Mouse (Mus musculus): Measurements from ENCODE around the gene Stam2.

The Stam2 gene

DNA sequence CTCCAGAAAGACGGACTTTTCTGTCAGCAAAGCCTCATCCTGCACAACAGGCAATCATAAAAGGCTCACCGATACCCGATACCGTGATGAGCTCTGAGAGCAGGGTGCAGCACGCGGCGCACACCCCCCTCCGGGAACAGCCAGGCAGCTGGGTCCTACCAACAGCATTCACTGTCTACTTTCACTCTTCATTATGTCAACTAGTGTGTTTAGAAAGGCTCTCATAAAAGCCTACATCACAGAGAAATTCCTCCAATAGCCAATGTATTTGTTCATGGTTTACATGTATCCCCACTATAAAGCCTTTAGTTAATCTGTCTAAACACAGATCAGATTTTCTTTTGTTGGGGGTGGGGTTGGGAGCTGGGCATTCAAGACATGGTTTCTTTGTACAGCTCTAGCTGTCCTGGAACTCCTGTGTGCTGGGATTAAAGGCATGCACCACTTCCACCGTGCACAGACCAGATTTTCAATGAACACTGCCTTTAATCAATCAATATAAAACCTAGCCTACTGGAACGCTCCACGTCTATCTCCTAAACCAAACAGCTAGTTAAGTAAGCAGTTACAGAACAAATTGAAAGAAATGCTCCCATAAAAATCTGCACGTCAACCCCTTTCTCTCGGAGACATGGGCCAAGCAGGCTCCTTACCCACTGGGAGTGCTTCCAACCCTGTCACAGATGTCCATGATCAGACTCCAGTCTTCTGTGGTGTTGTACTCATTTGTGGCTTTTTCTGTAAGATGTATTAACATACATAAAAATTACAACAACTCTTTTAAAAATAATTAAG lies 21.7 kb downstream of the Stam2 start:
- peak in 1 of 2 experiments; percentile 40 for DNase-seq

DNA sequence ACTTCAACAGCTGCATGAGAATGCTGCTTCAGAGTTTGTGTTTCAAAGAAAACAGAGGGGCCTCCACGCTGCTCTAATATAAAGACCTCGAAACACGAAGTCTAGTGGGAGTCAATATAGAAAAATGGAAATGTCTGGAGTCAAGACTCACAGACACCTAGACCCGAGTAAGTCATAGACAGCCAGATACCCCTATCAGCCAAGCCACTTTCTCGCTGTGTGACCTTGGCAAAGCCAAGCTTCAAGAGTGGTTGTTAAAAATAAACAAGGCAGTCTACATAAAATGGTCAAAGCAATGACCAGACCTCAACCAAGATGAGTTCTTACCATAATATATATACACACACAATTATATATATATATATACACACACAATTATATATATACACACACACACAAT lies 25.0 kb downstream of the Stam2 start:
- no peak for DNase-seq

DNA sequence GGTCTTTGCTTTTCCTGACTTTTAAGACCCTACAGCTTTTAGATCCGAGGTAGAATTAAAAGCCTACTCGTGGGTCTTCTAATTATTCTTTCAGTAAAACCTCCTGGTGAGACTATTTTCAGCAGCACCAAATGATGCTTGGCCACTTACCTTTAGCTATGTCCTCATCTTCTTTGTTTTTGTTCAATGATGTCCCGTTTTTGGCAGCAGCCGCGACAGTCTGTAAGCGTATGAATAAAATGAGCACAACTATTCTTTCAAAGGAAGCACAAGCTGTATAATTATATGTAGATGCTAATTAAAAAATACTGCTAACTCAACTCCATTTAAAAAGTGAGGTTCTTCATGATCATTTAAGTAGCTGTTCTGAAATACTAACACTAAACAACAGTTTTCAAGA lies 26.5 kb downstream of the Stam2 start:
- no peak for DNase-seq

DNA sequence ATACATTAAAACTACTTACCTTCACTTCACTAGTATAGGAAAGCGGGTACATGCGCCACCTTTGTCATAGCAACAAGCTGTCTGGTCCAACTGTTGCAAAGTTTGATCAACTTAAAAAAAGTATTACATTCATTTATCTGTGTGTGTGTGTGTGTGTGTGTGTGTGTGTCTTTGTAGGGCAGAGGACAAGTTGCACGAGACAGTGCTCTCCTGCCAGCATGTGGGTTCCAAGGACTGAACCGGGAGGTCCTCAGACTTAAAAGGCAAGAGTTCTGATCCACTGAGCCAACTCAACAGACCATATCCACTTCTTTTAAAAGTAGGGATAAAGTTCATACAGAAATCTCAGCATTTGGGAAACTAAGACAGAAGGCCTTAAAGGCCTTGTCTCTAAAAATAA lies 28.0 kb downstream of the Stam2 start:
- DNase-seq = no peak

DNA sequence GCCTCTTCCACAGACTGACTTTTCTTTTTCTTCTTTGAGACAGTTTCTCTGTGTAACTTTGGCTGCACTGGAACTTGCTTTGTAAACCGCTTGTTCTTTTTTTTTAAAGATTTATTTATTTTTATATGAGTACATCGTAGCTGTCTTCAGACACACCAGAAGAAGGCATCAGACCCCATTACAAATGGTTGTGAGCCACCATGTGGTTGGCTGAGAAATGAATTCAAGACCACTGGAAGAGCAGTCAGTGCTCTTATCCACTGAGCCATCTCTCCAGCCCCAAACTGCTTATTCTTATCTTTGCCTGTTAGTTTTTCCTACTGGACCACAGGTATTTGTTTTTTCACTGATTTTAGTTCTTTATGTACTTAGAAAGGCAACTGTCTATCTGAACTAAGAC lies 31.3 kb downstream of the Stam2 start:
- no peak for DNase-seq

DNA sequence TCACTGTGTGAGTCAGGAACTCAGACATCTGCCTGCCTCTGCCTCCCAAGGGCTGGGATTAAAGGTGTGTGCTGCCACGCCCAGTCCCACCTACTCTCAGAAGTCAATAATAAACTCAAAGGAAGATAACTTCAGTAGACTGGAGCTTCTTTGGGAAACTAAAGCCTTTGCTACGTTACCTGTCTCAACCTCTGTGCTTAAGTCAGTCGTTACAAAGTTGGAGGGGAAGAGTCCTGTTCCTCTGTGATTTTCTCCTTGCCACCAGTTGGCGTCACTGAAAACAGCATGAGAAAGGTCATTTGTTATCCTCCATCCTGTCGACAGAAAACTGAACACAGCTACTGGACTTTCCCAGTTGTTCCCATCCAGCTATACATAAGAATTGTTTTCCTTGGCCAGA lies 32.7 kb downstream of the Stam2 start:
- no peak for DNase-seq

DNA sequence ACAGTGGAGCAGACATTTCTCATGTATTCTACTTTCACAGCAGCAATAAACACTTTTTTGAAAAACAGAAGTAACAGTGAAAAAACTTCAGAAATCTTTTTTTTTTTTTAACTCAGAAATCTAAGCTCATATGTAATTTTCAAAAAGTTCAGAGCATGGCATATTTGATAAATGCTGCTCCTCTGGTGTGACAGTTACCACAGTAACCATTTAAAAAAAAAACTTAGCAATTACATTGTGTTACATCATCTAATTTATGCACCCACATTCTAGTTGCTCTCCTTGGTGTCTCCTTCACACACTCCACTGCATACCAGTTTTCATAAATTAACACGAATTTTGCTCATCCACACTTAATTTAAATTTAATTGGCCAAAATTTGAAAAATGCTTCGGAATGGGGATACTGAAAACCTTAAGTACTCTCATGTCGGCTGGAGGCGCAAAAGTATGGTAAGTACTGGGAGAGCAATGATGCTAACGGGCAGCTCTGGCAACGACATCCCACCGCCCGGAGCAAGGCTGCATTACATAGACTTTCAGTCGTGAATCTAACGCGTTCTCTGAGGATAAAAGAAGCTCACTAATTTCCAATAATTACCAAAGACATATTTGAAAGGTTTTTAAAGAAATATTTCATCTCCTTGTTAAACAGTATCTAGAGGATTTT lies 40.6 kb downstream of the Stam2 start:
- DNase-seq = no peak

DNA sequence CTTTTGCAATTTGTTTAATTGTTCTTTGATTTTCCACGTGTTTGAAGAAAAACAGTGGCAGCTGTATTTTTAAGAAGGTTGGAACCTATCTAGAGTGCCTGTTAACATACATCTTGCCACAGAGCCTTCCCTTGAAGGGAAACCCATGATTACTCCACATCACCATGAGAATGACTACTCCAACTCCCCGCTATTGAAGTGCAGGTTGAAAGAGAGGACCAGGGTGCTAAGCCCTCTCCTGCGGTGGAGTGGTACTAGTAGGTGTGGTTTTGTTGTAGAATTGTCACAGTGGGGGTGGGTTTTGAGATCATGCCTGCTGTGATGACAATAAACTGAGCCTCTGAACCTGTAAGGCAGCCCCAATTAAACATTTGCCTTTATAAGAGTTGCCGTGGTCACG lies 41.7 kb downstream of the Stam2 start:
- no peak for DNase-seq

DNA sequence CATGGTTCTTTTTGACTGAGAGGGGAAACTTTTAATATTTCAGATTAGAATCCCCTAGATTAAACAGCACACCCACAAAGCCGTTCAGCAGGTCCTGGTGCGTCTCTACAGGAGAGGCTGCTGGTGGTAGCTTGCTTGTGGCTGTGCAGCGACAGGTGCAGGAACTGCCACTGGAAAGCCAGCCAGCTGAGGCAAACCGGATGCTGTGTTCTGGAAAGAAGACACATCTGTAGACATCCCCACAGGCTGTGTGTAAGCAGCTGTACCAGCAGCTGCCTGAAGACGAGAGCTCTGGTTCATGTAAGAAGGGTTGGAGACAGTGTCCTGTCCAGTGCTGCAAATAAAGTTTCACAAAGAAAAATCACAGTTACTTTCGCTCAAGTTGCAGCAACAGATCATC lies 47.5 kb downstream of the Stam2 start:
- DNase-seq = no peak

DNA sequence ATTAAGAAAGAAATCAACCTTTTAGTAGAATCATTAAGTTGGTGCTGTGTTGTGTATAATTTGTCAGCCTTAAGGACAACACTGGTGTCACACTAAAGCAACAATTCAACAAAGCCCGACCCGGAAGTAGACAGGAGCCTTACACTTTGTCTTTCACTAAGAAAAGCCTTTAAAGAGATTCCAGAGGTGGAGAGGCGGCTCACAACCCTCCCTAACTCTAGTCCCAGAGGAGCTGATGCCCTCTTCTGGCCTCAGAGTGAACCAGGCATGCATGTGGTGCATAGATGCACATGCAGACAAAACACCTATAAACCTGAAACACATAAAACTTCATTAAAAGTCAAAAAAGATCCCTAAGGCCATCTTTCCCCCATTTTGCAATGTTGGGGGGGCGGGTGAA lies 50.3 kb downstream of the Stam2 start:
- no peak for DNase-seq

DNA sequence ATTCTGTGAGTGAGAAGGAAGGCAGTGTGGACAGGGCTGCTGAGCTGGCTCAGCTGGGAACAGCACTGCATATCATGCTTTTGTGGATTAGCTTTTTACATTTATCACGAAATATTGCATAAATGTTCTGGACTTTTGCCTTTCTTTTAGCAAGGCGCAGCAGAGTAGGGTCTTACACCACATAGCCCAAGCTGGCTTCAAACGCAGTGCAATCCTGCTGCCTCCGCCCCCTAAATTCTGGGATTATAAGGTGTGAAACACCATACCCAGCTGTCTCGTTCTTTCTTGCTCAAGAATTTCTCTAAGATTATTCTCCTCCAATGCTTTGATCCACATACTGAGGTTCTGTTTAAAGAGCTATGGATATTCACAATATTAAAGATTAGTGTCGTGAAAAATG lies 55.5 kb downstream of the Stam2 start:
- no peak for DNase-seq

DNA sequence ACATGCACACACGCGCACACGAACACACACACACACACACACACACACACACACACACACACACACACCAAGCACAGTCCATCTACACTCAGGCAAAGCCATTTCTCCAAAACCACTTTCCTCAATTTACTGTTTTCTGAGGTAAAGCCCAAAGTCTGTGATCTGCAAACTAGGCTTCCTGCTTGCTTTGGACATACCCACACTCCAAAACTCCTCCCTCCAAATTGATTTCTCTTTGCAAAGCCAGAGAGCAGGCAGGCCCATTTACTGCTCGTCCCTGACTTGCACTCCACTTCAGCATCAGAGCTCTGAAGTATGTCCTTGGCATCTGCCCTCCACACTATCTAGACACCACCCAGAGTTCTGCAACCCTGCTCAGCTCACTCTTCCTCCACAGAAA lies 64.5 kb downstream of the Stam2 start:
- DNase-seq = no peak

DNA sequence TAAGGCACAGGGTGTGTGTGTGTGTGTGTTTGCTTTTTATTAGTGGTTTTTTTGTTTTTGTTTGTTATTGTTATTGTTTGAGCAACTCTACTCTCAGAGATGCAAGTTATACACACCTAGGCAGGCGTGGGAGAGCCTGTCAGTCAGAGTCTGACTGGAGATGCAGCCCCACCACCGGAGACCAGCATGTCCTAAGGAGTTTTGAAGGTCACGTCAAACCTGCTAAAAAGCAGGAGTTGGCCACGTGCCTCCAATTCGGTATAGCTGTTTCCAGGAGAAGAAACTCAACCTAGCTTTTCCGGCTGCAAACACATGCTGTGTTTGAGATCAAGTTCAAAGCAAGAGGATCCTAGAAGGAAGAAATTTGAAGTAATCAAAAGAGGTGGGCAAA lies 65.2 kb downstream of the Stam2 start:
- peak; percentile 41 to 63 for DNase-seq

DNA sequence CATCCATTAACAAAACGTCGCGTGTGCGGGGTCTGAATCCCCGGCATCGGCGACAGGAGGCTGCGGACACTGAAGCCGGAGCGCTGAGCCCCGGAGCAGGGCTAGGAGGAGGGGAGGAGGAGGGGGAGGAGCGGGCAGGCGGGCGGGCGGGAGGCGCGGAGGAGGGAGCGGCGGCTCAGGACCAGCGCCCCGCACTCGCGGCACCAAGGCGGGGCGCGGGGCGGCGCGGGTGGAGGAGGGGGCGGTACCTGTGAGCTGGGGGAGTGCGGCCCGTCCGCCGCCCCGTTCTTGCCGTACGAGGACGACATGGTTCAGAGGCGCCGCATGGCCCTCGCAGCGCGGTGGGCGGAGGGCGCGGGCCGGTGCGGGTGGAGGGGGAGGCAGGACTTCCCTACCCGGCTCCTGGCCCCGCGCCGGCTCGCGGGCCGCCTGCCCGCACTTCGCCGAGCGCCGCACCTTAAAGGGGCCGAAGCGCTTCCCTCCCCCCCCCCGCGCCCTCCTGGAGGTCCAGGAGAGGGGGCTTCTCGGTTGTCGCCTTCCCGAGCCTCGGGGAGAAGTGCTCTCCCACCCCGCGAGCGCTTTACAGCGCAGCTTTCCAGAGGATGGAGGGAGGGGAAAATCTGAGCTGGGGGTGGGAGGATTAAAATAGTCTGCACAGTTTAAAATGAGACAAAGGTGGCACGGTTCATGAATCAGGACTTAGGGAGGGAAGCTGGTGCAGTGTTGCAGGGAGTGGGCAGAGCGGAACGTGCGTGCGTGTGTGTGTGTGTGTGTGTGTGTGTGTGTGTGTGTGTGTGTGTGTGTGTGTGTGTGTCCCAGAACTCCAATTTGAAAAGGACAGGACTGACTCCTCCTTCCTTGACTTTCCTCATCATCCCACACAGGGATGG lies 65.8 kb downstream of the Stam2 start, which contains the start of gene Cacnb4:
Gene Cacnb4 (minus strand): TSS at position 809 of the 890 bp plus-strand sequence.
- peak; percentile 89 to 90 for DNase-seq

DNA sequence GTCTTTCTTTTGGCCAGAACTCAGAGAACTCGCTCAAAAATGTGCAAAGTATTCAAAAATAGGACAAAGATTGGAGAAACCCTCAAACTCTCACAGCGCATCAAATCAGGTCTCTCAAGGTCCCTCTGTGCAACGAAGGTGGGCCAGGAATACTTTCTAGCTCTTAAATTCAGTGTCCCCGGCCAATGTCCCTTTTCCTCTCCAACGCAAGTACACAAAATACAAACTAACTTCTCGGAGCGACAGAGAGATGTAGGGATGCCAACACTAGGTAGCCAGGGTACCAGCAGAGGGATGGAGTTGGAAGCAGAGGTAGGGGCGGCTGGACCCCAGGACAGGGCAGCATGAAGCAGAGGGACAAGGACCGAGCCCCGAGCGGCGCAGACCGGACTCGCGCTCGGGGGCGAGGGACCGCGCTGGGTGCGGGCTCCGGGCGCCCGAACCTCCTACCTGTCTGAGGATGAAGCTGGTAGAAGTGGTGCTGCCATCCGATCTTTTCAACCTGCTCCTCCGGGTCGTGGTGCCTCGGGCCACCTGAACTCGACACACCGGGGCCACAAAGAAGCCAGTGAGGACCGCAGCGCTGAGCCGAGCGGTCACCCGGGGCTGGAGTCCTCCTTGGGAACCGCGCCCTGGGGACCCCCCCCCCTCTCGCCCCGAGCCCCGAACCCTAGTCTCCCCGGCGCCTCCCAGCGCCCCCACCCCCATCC lies 66.6 kb downstream of the Stam2 start:
- DNase-seq = peak in 1 of 2 experiments; percentile 74

DNA sequence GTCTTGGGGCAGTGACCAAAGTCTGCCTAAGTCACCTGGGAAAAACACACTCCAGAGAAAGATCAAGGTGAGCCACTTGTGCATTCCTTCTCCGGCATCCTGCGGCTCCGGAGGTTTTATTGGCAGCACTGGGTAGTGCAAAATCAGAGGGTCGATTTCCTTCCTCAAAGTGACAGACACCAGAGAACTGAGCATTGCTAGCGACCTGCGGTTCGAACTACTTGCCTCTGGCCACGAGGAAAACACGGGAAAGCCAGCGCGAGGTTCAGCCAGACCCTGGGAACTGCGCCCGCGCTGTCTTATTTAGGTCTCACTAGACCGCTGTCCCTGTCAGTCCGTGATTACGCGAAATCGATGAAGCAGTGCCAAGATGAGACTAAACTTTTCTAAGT lies 67.2 kb downstream of the Stam2 start:
- DNase-seq = peak; percentile 64 to 73

DNA sequence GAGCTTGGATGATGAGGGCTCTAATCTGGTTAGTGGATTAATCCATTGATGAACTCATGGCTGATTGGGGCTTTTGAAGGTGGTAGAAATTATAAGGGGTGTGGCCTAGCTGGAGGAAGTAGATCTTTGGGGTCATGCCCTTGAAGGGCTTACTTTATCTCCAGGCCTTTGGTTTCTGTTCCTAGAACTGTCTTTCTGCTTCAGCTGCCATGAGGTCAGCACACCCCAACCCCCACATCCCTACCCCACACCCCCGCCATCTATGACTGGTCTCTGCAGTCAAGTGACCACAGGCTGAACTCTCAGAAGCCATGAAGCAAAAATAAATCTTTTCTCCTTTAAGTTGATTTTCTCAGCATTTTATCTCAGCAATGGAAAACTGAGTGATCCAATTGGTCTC lies 68.9 kb downstream of the Stam2 start:
- DNase-seq = no peak

DNA sequence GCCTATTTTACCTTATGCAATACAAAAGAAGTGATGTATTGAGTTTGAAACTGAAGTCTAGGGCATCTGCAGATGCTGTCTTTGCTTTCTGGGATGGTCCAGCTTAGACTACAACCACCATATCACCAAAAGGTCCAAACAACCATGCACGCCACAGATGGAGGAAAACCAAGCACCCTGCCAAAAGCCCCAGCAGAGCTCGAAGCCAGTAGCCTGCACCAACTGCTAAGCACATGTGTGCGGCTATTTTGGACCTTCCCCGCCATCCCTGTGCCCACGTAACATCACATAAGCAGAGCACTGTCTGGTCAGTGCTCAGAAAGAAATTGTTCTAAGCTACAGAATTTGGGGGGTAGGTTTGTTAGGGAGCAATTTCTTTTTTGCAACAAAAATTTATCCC lies 71.3 kb downstream of the Stam2 start:
- DNase-seq = peak; percentile 59 to 68

DNA sequence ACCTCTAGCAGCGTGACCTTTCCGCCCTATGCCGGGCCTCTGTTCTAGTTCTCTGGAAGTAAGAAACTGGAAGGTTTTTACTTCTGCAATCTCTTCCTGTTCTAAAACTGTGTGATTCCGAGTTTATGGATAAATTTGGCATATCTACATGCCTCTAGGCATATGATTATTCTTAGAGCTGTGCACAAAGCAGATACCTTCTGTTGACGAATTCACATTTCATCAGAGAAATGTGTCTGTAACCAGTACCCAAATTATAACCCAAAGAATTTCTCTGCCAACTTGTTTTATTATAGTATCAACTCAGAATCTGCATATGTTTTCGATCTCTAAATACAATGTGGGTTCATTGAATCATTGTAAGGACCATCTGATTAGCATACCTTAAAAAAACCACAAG lies 73.6 kb downstream of the Stam2 start:
- no peak for DNase-seq

DNA sequence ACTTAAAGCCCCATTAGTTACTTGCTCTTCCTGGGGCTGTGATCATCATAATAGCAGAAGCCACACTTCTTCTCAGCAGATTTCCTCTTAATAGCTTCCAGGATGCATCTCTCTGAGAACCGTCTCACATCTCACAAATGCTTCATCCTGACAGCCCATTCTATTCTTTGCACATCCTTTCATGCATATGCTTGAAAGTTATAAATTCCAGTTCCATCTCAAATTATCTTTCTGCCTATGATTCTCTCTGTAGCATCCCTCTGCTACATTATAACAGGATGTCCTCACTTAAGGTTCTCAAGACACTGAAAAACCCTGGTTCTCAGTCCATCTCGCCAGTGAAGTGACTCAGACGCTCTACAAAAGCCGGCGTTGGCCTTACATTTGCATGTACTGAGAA lies 85.4 kb downstream of the Stam2 start:
- DNase-seq = no peak

DNA sequence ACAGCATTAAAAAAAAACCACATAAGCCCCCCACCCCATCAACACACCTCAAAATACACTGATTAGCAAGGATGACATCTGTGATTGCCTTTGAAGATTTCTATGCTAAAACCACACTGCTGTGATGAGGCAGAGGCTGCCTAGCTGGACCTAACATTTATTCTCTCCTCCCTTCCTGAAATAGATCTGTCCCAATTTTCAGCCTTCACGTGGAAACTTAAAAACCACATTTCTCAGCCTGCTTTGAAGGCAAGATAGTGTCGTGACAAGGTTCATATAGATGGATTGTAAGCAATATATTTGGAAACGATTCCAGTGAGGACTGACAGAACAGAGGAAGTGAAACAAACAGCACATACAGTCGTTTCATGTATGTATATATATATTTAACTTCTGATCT lies 87.5 kb downstream of the Stam2 start:
- DNase-seq = no peak

DNA sequence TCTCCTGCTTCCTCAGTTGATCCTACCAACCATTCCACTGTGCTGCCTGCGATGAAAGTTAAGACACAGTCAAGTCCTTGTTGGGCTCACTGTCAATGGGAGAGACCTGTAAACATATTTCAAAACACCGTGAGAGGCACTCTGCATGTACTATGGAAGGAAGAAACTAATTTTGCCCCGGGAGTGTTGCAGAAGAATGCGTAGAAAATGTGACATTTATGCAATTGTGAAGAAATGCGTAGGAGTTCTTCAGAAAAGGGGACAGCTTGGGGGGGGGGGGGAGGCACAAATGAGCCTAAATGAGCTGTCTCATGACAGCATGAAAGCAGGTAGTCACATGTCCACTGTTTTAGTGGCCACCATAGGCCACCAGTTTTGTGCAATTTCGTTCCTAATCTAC lies 90.5 kb downstream of the Stam2 start:
- DNase-seq = no peak

Data from cerebellum, postnatal 25 days (tissue).